Mouse (Mus musculus): ENCODE measurements at regions not wholly inside any gene's neighbourhood (a gene's known extent, or its start where the extent isn't known, plus 50 kb on each side); places are given as distances from the start of the nearest gene placed in this dataset.

GRCm38 (mm10) chr11:17450360-17451045 is 193.1 kb downstream of the C1d start:
- no peak overlapping the region for H3K4me3 ChIP-seq (ENCODE audit: insufficient read depth, low read depth, low read length)
- H3K4me1 ChIP-seq (ENCODE audit: control insufficient read depth, insufficient read depth, insufficient read length, low read length) = no peaks in the 10 kb centered on the region
- H3K27ac ChIP-seq (replicated peaks; ENCODE audit: low read depth, low read length) = no peak overlapping the region

- Histone ChIP-seq H3K27ac (replicated peaks; ENCODE audit: low read depth, low read length) (no peak overlapping the region), H3K4me3 (ENCODE audit: insufficient read depth, low read depth, low read length) (no peak overlapping the region), H3K4me1 (ENCODE audit: control insufficient read depth, insufficient read depth, insufficient read length, low read length) (no peaks in the 10 kb centered on the region)
Observed at GRCm38 (mm10) chr11:17451451-17451850, 194.1 kb downstream of the C1d start.

- H3K4me3 ChIP-seq (ENCODE audit: insufficient read depth, low read depth, low read length) = no peak overlapping the region
- H3K27ac ChIP-seq (replicated peaks; ENCODE audit: low read depth, low read length) = no peak overlapping the region
- no peaks in the 10 kb centered on the region for H3K4me1 ChIP-seq (ENCODE audit: control insufficient read depth, insufficient read depth, insufficient read length, low read length)
Observed at GRCm38 (mm10) chr11:17453530-17453929, 196.2 kb downstream of the C1d start.

GRCm38 (mm10) chr11:17458946-17459345 is 201.6 kb downstream of the C1d start:
- Histone ChIP-seq H3K4me1 (ENCODE audit: control insufficient read depth, insufficient read depth, insufficient read length, low read length) (no peaks in the 10 kb centered on the region), H3K4me3 (ENCODE audit: insufficient read depth, low read depth, low read length) (no peak overlapping the region), H3K27ac (replicated peaks; ENCODE audit: low read depth, low read length) (no peak overlapping the region)

- Histone ChIP-seq H3K4me3 (ENCODE audit: insufficient read depth, low read depth, low read length) (no peak overlapping the region; the same call in 1 of the 2 replicates), H3K4me1 (ENCODE audit: control insufficient read depth, insufficient read depth, insufficient read length, low read length) (no peaks in the 10 kb centered on the region), H3K27ac (replicated peaks; ENCODE audit: low read depth, low read length) (no peak overlapping the region)
Observed at GRCm38 (mm10) chr11:17460024-17460919, 202.9 kb downstream of the C1d start.

- Histone ChIP-seq H3K4me1 (ENCODE audit: control insufficient read depth, insufficient read depth, insufficient read length, low read length) (no peaks in the 10 kb centered on the region), H3K4me3 (ENCODE audit: insufficient read depth, low read depth, low read length) (peak overlapping the region; percentile 15; the same call in 1 of the 2 replicates), H3K27ac (replicated peaks; ENCODE audit: low read depth, low read length) (no peak overlapping the region)
Observed at GRCm38 (mm10) chr11:17460920-17461279, 203.5 kb downstream of the C1d start.

GRCm38 (mm10) chr11:17461701-17462100 is 204.3 kb downstream of the C1d start:
- Histone ChIP-seq H3K27ac (replicated peaks; ENCODE audit: low read depth, low read length) (no peak overlapping the region), H3K4me1 (ENCODE audit: control insufficient read depth, insufficient read depth, insufficient read length, low read length) (no peaks in the 10 kb centered on the region), H3K4me3 (ENCODE audit: insufficient read depth, low read depth, low read length) (no peak overlapping the region)

GRCm38 (mm10) chr11:17464875-17465274 is 207.5 kb downstream of the C1d start:
- no peak overlapping the region for H3K27ac ChIP-seq (replicated peaks; ENCODE audit: low read depth, low read length)
- H3K4me3 ChIP-seq (ENCODE audit: insufficient read depth, low read depth, low read length) = no peak overlapping the region
- H3K4me1 ChIP-seq (ENCODE audit: control insufficient read depth, insufficient read depth, insufficient read length, low read length) = no peaks in the 10 kb centered on the region

- Histone ChIP-seq H3K27ac (replicated peaks; ENCODE audit: low read depth, low read length) (no peak overlapping the region), H3K4me1 (ENCODE audit: control insufficient read depth, insufficient read depth, insufficient read length, low read length) (no peaks in the 10 kb centered on the region), H3K4me3 (ENCODE audit: insufficient read depth, low read depth, low read length) (no peak overlapping the region)
Observed at GRCm38 (mm10) chr11:17468431-17469165, 211.2 kb downstream of the C1d start.

GRCm38 (mm10) chr11:17481436-17481996 is 224.1 kb downstream of the C1d start:
- Histone ChIP-seq H3K4me1 (ENCODE audit: control insufficient read depth, insufficient read depth, insufficient read length, low read length) (no peaks in the 10 kb centered on the region), H3K4me3 (ENCODE audit: insufficient read depth, low read depth, low read length) (no peak overlapping the region), H3K27ac (replicated peaks; ENCODE audit: low read depth, low read length) (no peak overlapping the region)

- H3K4me1 ChIP-seq (ENCODE audit: control insufficient read depth, insufficient read depth, insufficient read length, low read length) = no peaks in the 10 kb centered on the region
- no peak overlapping the region for H3K4me3 ChIP-seq (ENCODE audit: insufficient read depth, low read depth, low read length)
- no peak overlapping the region for H3K27ac ChIP-seq (replicated peaks; ENCODE audit: low read depth, low read length)
Observed at GRCm38 (mm10) chr11:17483849-17484441, 226.6 kb downstream of the C1d start.

GRCm38 (mm10) chr11:17501120-17502043 is 244.0 kb downstream of the C1d start:
- H3K4me1 ChIP-seq (ENCODE audit: control insufficient read depth, insufficient read depth, insufficient read length, low read length) = no peaks in the 10 kb centered on the region
- no peak overlapping the region for H3K27ac ChIP-seq (replicated peaks; ENCODE audit: low read depth, low read length)
- H3K4me3 ChIP-seq (ENCODE audit: insufficient read depth, low read depth, low read length) = no peak overlapping the region

GRCm38 (mm10) chr11:17502052-17502451 is 244.7 kb downstream of the C1d start:
- H3K27ac ChIP-seq (replicated peaks; ENCODE audit: low read depth, low read length) = no peak overlapping the region
- no peak overlapping the region for H3K4me3 ChIP-seq (ENCODE audit: insufficient read depth, low read depth, low read length)
- no peaks in the 10 kb centered on the region for H3K4me1 ChIP-seq (ENCODE audit: control insufficient read depth, insufficient read depth, insufficient read length, low read length)

All from brown adipose tissue, adult 24 weeks (tissue).